In the genomic region with DNA sequence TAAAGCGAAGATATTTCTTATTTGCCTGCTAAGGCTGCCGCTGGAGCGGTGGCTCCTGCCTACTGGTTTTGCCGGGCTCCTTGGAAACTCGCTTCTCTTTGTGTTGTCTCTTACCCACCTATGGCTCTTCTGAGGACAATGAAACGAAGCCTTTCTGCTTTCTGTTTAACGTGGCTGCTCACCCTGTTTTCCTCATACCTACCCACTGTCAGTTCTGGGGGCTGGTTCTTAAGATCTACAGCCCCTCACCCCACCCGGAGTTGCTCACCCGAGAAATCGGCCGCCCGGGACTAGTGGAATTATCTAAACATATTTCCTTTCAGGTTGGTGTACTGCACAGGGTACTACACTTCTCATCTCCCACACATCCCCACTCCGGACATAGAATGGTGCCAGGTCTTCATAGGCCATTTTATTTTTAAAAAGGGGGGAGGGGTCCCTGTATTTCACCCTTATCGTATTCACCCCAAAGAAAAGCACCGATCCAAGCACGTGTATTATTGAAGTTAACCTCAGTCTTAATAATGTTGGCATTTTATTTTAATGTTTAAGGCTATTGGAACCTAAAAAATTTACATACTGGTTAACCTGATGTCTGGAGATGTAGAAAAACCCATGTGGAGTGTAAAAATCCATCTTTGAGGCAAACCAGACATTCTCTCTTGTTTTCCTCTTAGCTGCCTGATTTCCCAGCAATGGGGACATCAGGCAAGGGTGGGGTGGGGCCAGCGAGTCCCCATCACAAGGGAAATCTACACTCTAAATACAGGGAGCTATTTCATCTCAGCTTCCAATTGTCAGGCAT, we compare ENCODE assay signal across 9 mouse cellular contexts. TPM values are rescaled to one million over a fixed set of nuclear protein-coding genes. Genes with fewer than 3 reads are reported as not detected.
DNase-seq lines count a peak whose midpoint lies in the region; ATAC-seq lines count a peak whose summit lies in the region.
"Had no signal": no experiment of that assay in that cellular context is flagged by ENCODE, and none has a peak within 500 bp of the region (broad histone marks: within the 10 kb centered on the region; RNA-seq: fewer than 3 reads in every experiment).

No protein-coding gene starts in this region.

- peak overlapping the region; percentile 69 for H3K4me2 ChIP-seq in kidney, embryonic 15.5 days
- peak overlapping the region; percentile 78 for H3K4me2 ChIP-seq in embryonic facial prominence, embryonic 11.5 days (ENCODE audit: low read depth, low read length)
- peak overlapping the region; percentile 66 for H3K4me2 ChIP-seq in hindbrain, embryonic 13.5 days
- H3K4me2 ChIP-seq in midbrain, embryonic 14.5 days (ENCODE audit: low read length) = peak overlapping the region; percentile 79

- no peaks in the 10 kb centered on the region for H3K36me3 ChIP-seq in kidney, embryonic 15.5 days
- no peaks in the 10 kb centered on the region for H3K36me3 ChIP-seq in embryonic facial prominence, embryonic 11.5 days (replicated peaks; ENCODE audit: control insufficient read depth, insufficient read depth, low read depth, low read length)
- H3K36me3 ChIP-seq in hindbrain, embryonic 13.5 days = no peaks in the 10 kb centered on the region
- peaks cover 8% of the 10 kb centered on the region; the same call in 1 of the 2 replicates for H3K36me3 ChIP-seq in midbrain, embryonic 14.5 days (ENCODE audit: control insufficient read depth, insufficient read depth, low read length)

- no peak for ATAC-seq in kidney, embryonic 15.5 days (replicated peaks; ENCODE audit: low FRiP score)
- ATAC-seq in embryonic facial prominence, embryonic 11.5 days (replicated peaks; ENCODE audit: insufficient number of reproducible peaks, low FRiP score, low TSS enrichment, low read depth) = no peak
- ATAC-seq in hindbrain, embryonic 13.5 days (ENCODE audit: low FRiP score) = no peak
- ATAC-seq in midbrain, embryonic 14.5 days (ENCODE audit: low FRiP score, low TSS enrichment) = no peak

- H3K9me3 ChIP-seq in kidney, embryonic 15.5 days (replicated peaks) = no peaks in the 10 kb centered on the region
- H3K9me3 ChIP-seq in embryonic facial prominence, embryonic 11.5 days (replicated peaks; ENCODE audit: control insufficient read depth, low read length) = no peaks in the 10 kb centered on the region
- no peaks in the 10 kb centered on the region for H3K9me3 ChIP-seq in hindbrain, embryonic 13.5 days
- no peaks in the 10 kb centered on the region for H3K9me3 ChIP-seq in midbrain, embryonic 14.5 days (ENCODE audit: control insufficient read depth, low read length)

- intact Hi-C loops in gastrocnemius, postnatal 36 days (cut with DNase I) = no loop called here

- H3K4me1 ChIP-seq in kidney, embryonic 15.5 days = peaks cover 10% of the 10 kb centered on the region
- no peaks in the 10 kb centered on the region for H3K4me1 ChIP-seq in embryonic facial prominence, embryonic 11.5 days (ENCODE audit: control insufficient read depth, insufficient read depth, low read length)
- H3K4me1 ChIP-seq in hindbrain, embryonic 13.5 days (replicated peaks) = peaks cover 20% of the 10 kb centered on the region
- peaks cover 8% of the 10 kb centered on the region; the same call in 1 of the 2 replicates for H3K4me1 ChIP-seq in midbrain, embryonic 14.5 days (ENCODE audit: control insufficient read depth, insufficient read depth, low read length)

- H3K9ac ChIP-seq in kidney, embryonic 15.5 days = peak overlapping the region; percentile 61
- H3K9ac ChIP-seq in embryonic facial prominence, embryonic 11.5 days (replicated peaks; ENCODE audit: low read length) = peak overlapping the region; percentile 79
- H3K9ac ChIP-seq in hindbrain, embryonic 13.5 days = peak overlapping the region; percentile 87
- peak overlapping the region; percentile 100 for H3K9ac ChIP-seq in midbrain, embryonic 14.5 days (replicated peaks; ENCODE audit: low read length)

- no peaks in the 10 kb centered on the region for H3K27me3 ChIP-seq in kidney, embryonic 15.5 days
- H3K27me3 ChIP-seq in embryonic facial prominence, embryonic 11.5 days (ENCODE audit: control insufficient read depth, insufficient read depth, low read length) = no peaks in the 10 kb centered on the region
- no peaks in the 10 kb centered on the region for H3K27me3 ChIP-seq in hindbrain, embryonic 13.5 days
- no peaks in the 10 kb centered on the region for H3K27me3 ChIP-seq in midbrain, embryonic 14.5 days (ENCODE audit: control insufficient read depth, insufficient read depth, low read length)

- DNase-seq in kidney, adult 11 months = no peak
- no peak for DNase-seq in embryonic facial prominence, embryonic 11.5 days (ENCODE audit: low spot score)
- DNase-seq in midbrain, embryonic 14.5 days = no peak
- no peak for DNase-seq in thymus, postnatal 10 days (ENCODE audit: low spot score in 2 of 2)
- DNase-seq in gastrocnemius, postnatal 36 days = no peak
- no peak for DNase-seq in frontal cortex, postnatal 10 days (ENCODE audit: low spot score in 2 of 2)

- H3K27ac ChIP-seq in kidney, embryonic 15.5 days = peak overlapping the region; percentile 97
- peak overlapping the region; percentile 96 for H3K27ac ChIP-seq in embryonic facial prominence, embryonic 11.5 days (replicated peaks; ENCODE audit: low read depth, low read length)
- H3K27ac ChIP-seq in hindbrain, embryonic 13.5 days = peak overlapping the region; percentile 100
- H3K27ac ChIP-seq in midbrain, embryonic 14.5 days (replicated peaks; ENCODE audit: low read depth, low read length) = peak overlapping the region; percentile 100
- H3K27ac ChIP-seq: macrophage had no signal

- H3K4me3 ChIP-seq in kidney, embryonic 15.5 days (replicated peaks) = peak overlapping the region; percentile 63
- peak overlapping the region; percentile 68 for H3K4me3 ChIP-seq in embryonic facial prominence, embryonic 11.5 days (ENCODE audit: low read depth, low read length)
- peak overlapping the region; percentile 100 for H3K4me3 ChIP-seq in hindbrain, embryonic 13.5 days
- peak overlapping the region; percentile 100 for H3K4me3 ChIP-seq in midbrain, embryonic 14.5 days (replicated peaks; ENCODE audit: low read depth, low read length)

- WGBS in kidney, embryonic 15.5 days = 4% methylated on average over 17 of the region's 17 CpGs
- 3% methylated on average over 17 of the region's 17 CpGs for WGBS in embryonic facial prominence, embryonic 11.5 days
- 3% methylated on average over 17 of the region's 17 CpGs for WGBS in hindbrain, embryonic 13.5 days
- WGBS in midbrain, embryonic 14.5 days = under 1% methylated on average over 17 of the region's 17 CpGs

RNA-seq across cellular contexts. Expression of gene Sox11, which starts 1.4 kb away (rescaled TPM):
- polyA plus RNA-seq in kidney, embryonic 15.5 days (2015; fragmentation: Nextera tagmentation; extraction: Ambion mirVana) = 71.1 and 77.9 TPM in 2 replicates
- polyA plus RNA-seq in embryonic facial prominence, embryonic 11.5 days (2014; fragmentation: Nextera tagmentation; extraction: Ambion mirVana) = 444 and 508 TPM in 2 replicates
- polyA plus RNA-seq in hindbrain, embryonic 13.5 days (2015; fragmentation: Nextera tagmentation; extraction: Ambion mirVana) = 574 and 588 TPM in 2 replicates
- 615 and 827 TPM in 2 replicates for polyA plus RNA-seq in midbrain, embryonic 14.5 days (2014; fragmentation: Nextera tagmentation; extraction: Ambion mirVana)
- under 1 TPM; 0.10 to 0.13 TPM for total RNA-seq in gastrocnemius, postnatal 36 days (2021)
- polyA plus RNA-seq: macrophage had no signal
